Mouse (Mus musculus): ENCODE measurements around the gene Gngt1. TPM values are rescaled to one million over a fixed set of nuclear protein-coding genes. Genes with fewer than 3 reads are reported as not detected.

The Gngt1 gene
- polyA plus RNA-seq (2015; fragmentation: Nextera tagmentation; extraction: Ambion mirVana) = 0.08 and 0.27 TPM in 2 replicates

- H3K4me1 ChIP-seq (ENCODE audit: insufficient read depth) = no peaks in the 10 kb centered on the region
- H3K27me3 ChIP-seq (ENCODE audit: insufficient read depth, low read length) = no peaks in the 10 kb centered on the region
- no peak within 1 kb of the TSS for H3K4me2 ChIP-seq (ENCODE audit: low read depth, low read length)
- ATAC-seq (no peak), DNase-seq (no peak)
- 86% methylated on average over 6 of the region's 6 CpGs for WGBS (ENCODE audit: insufficient replicate concordance)
- H3K9me3 ChIP-seq (ENCODE audit: low read length) = no peaks in the 10 kb centered on the region
- no peak within 1 kb of the TSS for H3K9ac ChIP-seq (replicated peaks)
- H3K27ac ChIP-seq (ENCODE audit: low read depth) = no peak within 1 kb of the TSS
- no peak for TF ChIP-seq EP300 (IDR thresholded peaks at IDR 0.05; ENCODE audit: low read depth)
- TF ChIP-seq CTCF (IDR thresholded peaks at IDR 0.05; ENCODE audit: low read depth) = no peak
- no peaks in the 10 kb centered on the region for H3K36me3 ChIP-seq (replicated peaks; ENCODE audit: insufficient read depth, low read length)
- H3K4me3 ChIP-seq (ENCODE audit: low read depth, low read length) = no peak within 1 kb of the TSS
Observed at GRCm38 (mm10) chr6:3993492-3993891, at the start of gene Gngt1. Gene Gngt1 (plus strand): TSS chr6:3993792.

GRCm38 (mm10) chr6:3954969-3955368 lies 38.6 kb upstream of the Gngt1 start:
- no peak overlapping the region for H3K9ac ChIP-seq (replicated peaks)
- 68% methylated on average over 4 of the region's 4 CpGs for WGBS (ENCODE audit: insufficient replicate concordance)
- H3K4me3 ChIP-seq (ENCODE audit: low read depth, low read length) = no peak overlapping the region
- DNase-seq = no peak
- no peak overlapping the region for H3K4me2 ChIP-seq (ENCODE audit: low read depth, low read length)
- no peaks in the 10 kb centered on the region for H3K4me1 ChIP-seq (ENCODE audit: insufficient read depth)
- TF ChIP-seq CTCF (IDR thresholded peaks at IDR 0.05; ENCODE audit: low read depth) (no peak), EP300 (IDR thresholded peaks at IDR 0.05; ENCODE audit: low read depth) (no peak)
- H3K27me3 ChIP-seq (ENCODE audit: insufficient read depth, low read length) = no peaks in the 10 kb centered on the region
- no peaks in the 10 kb centered on the region for H3K36me3 ChIP-seq (replicated peaks; ENCODE audit: insufficient read depth, low read length)
- no peak overlapping the region for H3K27ac ChIP-seq (ENCODE audit: low read depth)
- no peak for ATAC-seq
- H3K9me3 ChIP-seq (ENCODE audit: low read length) = no peaks in the 10 kb centered on the region

- H3K4me2 ChIP-seq (ENCODE audit: low read depth, low read length) = peak overlapping the region; percentile 66
- H3K27me3 ChIP-seq (ENCODE audit: insufficient read depth, low read length) = no peaks in the 10 kb centered on the region
- H3K4me3 ChIP-seq (ENCODE audit: low read depth, low read length) = peak overlapping the region; percentile 32
- TF ChIP-seq EP300 (IDR thresholded peaks at IDR 0.05; ENCODE audit: low read depth) = no peak
- TF ChIP-seq CTCF (IDR thresholded peaks at IDR 0.05; ENCODE audit: low read depth) = no peak
- H3K27ac ChIP-seq (ENCODE audit: low read depth) = no peak overlapping the region
- ATAC-seq = no peak
- no peak overlapping the region for H3K9ac ChIP-seq (replicated peaks)
- peak; percentile 24 for DNase-seq
- no peaks in the 10 kb centered on the region for H3K36me3 ChIP-seq (replicated peaks; ENCODE audit: insufficient read depth, low read length)
- peaks cover 7% of the 10 kb centered on the region; the same call in 1 of the 2 replicates for H3K4me1 ChIP-seq (ENCODE audit: insufficient read depth)
- H3K9me3 ChIP-seq (ENCODE audit: low read length) = no peaks in the 10 kb centered on the region
- 23% methylated on average over 31 of the region's 31 CpGs for WGBS (ENCODE audit: insufficient replicate concordance)
Observed at GRCm38 (mm10) chr6:3967676-3968626, 25.6 kb upstream of the Gngt1 start.

- no peaks in the 10 kb centered on the region for H3K36me3 ChIP-seq (replicated peaks; ENCODE audit: insufficient read depth, low read length)
- no peak overlapping the region for H3K4me3 ChIP-seq (ENCODE audit: low read depth, low read length)
- 45% methylated on average over 1 of the region's 1 CpGs for WGBS (ENCODE audit: insufficient replicate concordance)
- no peak overlapping the region for H3K9ac ChIP-seq (replicated peaks)
- TF ChIP-seq EP300 (IDR thresholded peaks at IDR 0.05; ENCODE audit: low read depth) = no peak
- no peak for TF ChIP-seq CTCF (IDR thresholded peaks at IDR 0.05; ENCODE audit: low read depth)
- no peak overlapping the region for H3K27ac ChIP-seq (ENCODE audit: low read depth)
- peak; percentile 45; the same call in 1 of the 2 replicates for ATAC-seq
- DNase-seq = no peak
- no peaks in the 10 kb centered on the region for H3K9me3 ChIP-seq (ENCODE audit: low read length)
- no peak overlapping the region for H3K4me2 ChIP-seq (ENCODE audit: low read depth, low read length)
- H3K4me1 ChIP-seq (ENCODE audit: insufficient read depth) = peaks cover 5% of the 10 kb centered on the region; the same call in 1 of the 2 replicates
- H3K27me3 ChIP-seq (ENCODE audit: insufficient read depth, low read length) = no peaks in the 10 kb centered on the region
Observed at GRCm38 (mm10) chr6:3973679-3974078, 19.9 kb upstream of the Gngt1 start.

DNA sequence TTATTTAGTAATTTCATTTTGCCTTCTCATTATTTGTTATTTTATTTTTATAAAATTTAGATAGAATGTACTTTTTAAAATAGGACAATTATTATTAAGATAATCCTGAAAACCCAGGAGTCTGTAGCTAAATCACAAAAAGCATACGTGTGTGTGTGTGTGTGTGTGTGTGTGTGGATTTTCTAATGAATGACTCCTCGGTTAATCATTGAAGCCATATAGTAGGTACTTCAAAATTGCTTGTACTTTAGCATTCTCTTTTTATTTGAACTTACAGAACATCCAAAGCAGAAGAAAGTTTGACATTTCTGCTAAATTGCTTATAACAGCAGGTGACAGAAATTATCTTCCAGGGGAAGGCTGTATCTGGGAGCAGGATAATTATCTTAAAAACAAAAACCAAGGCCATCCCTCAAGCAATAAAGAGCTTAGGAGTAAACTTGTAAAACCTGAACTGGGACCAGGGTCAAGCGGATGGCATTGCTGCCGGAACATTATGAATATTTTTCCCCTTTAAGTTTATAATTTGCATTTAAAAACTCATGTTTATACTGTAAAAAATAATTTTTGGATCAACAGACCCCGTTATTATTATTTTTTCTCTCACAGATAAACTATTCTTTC lies 10.8 kb upstream of the Gngt1 start:
- no peaks in the 10 kb centered on the region for H3K36me3 ChIP-seq (replicated peaks; ENCODE audit: insufficient read depth, low read length)
- WGBS (ENCODE audit: insufficient replicate concordance) = 78% methylated on average over 5 of the region's 5 CpGs
- TF ChIP-seq CTCF (IDR thresholded peaks at IDR 0.05; ENCODE audit: low read depth) (no peak), EP300 (IDR thresholded peaks at IDR 0.05; ENCODE audit: low read depth) (no peak)
- H3K9me3 ChIP-seq (ENCODE audit: low read length) = no peaks in the 10 kb centered on the region
- no peaks in the 10 kb centered on the region for H3K27me3 ChIP-seq (ENCODE audit: insufficient read depth, low read length)
- DNase-seq = no peak
- 0 out of 2 replicates have a peak, but pooled peaks cover 3% of the 10 kb centered on the region for H3K4me1 ChIP-seq (ENCODE audit: insufficient read depth)
- ATAC-seq = no peak
- no peak overlapping the region for H3K9ac ChIP-seq (replicated peaks)
- no peak overlapping the region for H3K4me3 ChIP-seq (ENCODE audit: low read depth, low read length)
- H3K27ac ChIP-seq (ENCODE audit: low read depth) = no peak overlapping the region
- no peak overlapping the region for H3K4me2 ChIP-seq (ENCODE audit: low read depth, low read length)

GRCm38 (mm10) chr6:3988750-3989149 lies 4.8 kb upstream of the Gngt1 start, which contains the start of gene Tfpi2:
Gene Tfpi2 (minus strand): TSS chr6:3988919.
- Histone ChIP-seq H3K4me3 (ENCODE audit: low read depth, low read length) (peak within 1 kb of the TSS; percentile 38), H3K27me3 (ENCODE audit: insufficient read depth, low read length) (no peaks in the 10 kb centered on the region), H3K4me1 (ENCODE audit: insufficient read depth) (0 out of 2 replicates have a peak, but pooled peaks cover 3% of the 10 kb centered on the region), H3K9ac (replicated peaks) (0 out of 2 replicates have a peak within 1 kb of the TSS, but pooled peaks have one; percentile 16), H3K36me3 (replicated peaks; ENCODE audit: insufficient read depth, low read length) (no peaks in the 10 kb centered on the region), H3K27ac (ENCODE audit: low read depth) (peak within 1 kb of the TSS; percentile 83), H3K9me3 (ENCODE audit: low read length) (no peaks in the 10 kb centered on the region), H3K4me2 (ENCODE audit: low read depth, low read length) (peak within 1 kb of the TSS; percentile 53)
- 52% methylated on average over 3 of the region's 3 CpGs for WGBS (ENCODE audit: insufficient replicate concordance)
- 0 out of 2 replicates have a peak, but pooled peaks have one; percentile 26 for TF ChIP-seq EP300 (IDR thresholded peaks at IDR 0.05; ENCODE audit: low read depth)
- TF ChIP-seq CTCF (IDR thresholded peaks at IDR 0.05; ENCODE audit: low read depth) = no peak
- DNase-seq (no peak), ATAC-seq (peak; percentile 99)

Measured in liver, postnatal 0 days (tissue).